Mouse (Mus musculus): Measurements from ENCODE around the gene Gm5624.
"Not testable (repeated sequence)": the region's sequence is repeated elsewhere in the genome, so short reads cannot be mapped to it uniquely, and the experiment has no call there.

The Gm5624 gene

DNA sequence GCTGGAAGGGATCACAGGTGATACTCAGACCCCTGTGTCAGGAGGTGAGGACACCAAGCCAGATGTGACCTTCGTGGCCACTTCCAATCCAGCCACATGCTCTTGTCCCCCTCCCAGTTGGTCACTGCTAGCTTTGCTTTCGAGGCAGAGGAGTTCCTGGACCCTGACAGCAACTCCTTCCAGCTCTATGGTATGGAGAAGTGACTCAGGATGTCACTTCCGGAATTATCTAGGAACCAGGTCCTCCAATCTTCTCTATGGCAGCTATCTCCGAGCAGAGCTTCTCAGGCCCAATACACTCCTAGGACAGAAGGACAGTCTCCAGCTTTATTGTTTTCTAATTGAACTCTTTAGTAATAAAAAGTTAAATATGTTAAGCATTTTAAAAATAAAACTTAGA is at the start of gene Gm5624:
Gene Gm5624, minus strand, starts transcription at position 202 of the 400 bp plus-strand sequence.
- DNase-seq (ENCODE audit: low read depth, low spot score) = not testable (repeated sequence)

DNA sequence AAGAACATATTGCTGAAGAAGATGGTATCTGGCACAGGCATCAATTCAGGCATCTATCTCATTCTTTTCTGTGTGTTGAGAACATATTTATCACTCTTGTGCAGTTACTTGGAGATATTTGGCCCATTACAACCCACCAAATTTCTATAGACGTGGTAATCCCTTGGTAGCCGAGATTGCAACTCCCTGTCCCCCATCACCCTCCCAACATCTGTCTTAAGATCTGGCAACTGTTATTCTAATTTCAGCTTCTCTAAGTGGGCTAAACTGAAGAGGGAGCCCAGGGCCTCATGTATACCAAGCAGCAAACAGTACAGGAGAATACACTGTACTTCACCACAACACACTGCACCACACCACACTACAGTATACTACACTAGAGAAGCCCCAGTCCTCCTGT is 36.0 kb downstream of the Gm5624 start:
- DNase-seq (ENCODE audit: low read depth, low spot score) = not testable (repeated sequence)

DNA sequence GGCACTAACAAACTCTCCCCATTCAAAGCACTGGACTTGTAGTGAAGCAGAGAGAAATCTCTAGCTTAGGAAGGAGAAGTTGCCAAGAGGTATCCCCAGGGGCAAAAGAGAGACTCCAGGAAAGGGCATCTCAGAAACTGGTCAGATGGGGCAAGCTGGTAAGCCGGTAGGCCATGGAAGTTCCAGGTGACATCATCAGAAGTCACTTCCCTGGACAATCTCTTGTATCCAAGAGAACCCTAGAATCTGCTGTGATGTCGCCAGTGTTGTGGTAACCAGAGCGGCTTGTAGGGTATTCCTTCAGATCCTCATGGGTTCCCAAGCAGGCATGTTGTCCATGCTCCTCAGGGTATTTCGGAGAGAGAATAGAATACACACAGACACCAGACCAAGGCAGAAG is 44.9 kb downstream of the Gm5624 start, which contains the start of gene Gm8247:
Gene Gm8247, plus strand, starts transcription at position 301 of the 400 bp plus-strand sequence.
- DNase-seq (ENCODE audit: low read depth, low spot score) = not testable (repeated sequence)

DNA sequence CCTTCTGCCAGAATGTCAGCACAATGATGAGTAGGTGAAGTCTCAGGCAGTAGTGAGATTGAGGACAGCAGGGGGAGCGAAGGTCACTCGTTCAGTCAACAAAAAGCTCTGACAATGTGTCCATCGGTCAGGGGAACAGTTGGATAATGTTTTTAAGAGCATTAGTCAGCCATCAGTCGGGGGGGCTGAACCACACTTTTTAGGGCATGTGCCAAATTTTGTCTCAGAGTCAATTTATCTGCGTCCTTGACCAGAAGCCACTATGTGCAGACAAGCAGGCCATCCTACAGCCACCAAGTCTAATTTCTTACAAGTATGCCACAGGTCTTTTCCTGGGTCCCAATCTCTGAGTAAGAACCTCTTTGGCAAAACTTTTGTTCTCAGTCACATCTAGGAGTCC is 79.8 kb downstream of the Gm5624 start:
- DNase-seq (ENCODE audit: low read depth, low spot score) = not testable (repeated sequence)

DNA sequence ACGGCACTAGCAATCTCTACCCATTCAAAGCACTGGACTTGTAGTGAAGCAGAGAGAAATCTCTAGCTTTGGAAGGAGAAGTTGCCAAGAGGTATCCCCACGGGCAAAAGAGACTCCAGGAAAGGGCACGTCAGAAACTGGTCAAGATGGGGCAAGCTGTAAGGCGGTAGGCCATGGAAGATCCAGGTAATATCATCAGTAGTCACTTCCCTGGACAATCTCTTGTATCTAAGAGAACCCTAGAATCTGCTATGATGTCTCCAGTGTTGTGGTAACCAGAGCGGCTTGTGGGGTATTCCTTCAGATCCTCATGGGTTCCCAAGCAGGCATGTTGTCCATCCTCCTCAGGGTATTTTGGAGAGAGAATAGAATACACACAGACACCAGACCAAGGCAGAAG is 109.8 kb downstream of the Gm5624 start, which contains the start of gene Gm17093:
Gene Gm17093, plus strand, starts transcription at position 301 of the 400 bp plus-strand sequence.
- not testable (repeated sequence) for DNase-seq (ENCODE audit: low read depth, low spot score)

Measured in retina, postnatal 7 days (tissue).